Mouse (Mus musculus) forebrain, embryonic 14.5 days (tissue): ENCODE results near the gene Gabarap. TPM values are rescaled to one million over a fixed set of nuclear protein-coding genes. Genes with fewer than 3 reads are reported as not detected.
A peak's percentile ranks its signal among the peaks of the same experiment; 100 is the strongest.

ENCODE experiments used
- ATAC-seq: fragments of 200-750 bp; cut with Nextera tagmentation; 2 replicates; pipeline ENCODE4 v1.8.0; 2017; ENCODE audit warnings: mild to moderate bottlenecking, moderate library complexity
- DNase-seq: peaks from one replicate; pipeline ENCODE4 v3.0.0-alpha.2; 2015; ENCODE audit warnings: low spot score
- H3K27ac ChIP-seq: fragments of 300-500 bp; sonication (generic); 2 replicates; pipeline ENCODE4 v1.5.1; 2014; ENCODE audit warnings: low read depth, mild to moderate bottlenecking, control low read depth, low read length, moderate library complexity
- H3K27me3 ChIP-seq: fragments of 300-500 bp; sonication (generic); replicated peaks from 2 replicates; pipeline ENCODE4 v1.6.1; 2014; ENCODE audit warnings: low read length, control low read depth, mixed read lengths; ENCODE audit not compliant: control insufficient read depth, insufficient read depth
- H3K36me3 ChIP-seq: fragments of 300-500 bp; sonication (generic); 2 replicates; pipeline ENCODE4 v1.6.1; 2014; ENCODE audit warnings: low read length, control low read depth; ENCODE audit not compliant: control insufficient read depth, insufficient read depth
- H3K4me1 ChIP-seq: fragments of 300-500 bp; sonication (generic); 2 replicates; pipeline ENCODE4 v1.6.1; 2014; ENCODE audit warnings: antibody characterized with exemption, low read length, control low read depth; ENCODE audit not compliant: control insufficient read depth, insufficient read depth
- H3K4me2 ChIP-seq: fragments of 300-500 bp; sonication (generic); 2 replicates; pipeline ENCODE4 v1.6.1; 2014; ENCODE audit warnings: mild to moderate bottlenecking, control low read depth, low read length
- H3K4me3 ChIP-seq: fragments of 300-500 bp; sonication (generic); 2 replicates; pipeline ENCODE4 v1.5.1; 2014; ENCODE audit warnings: low read depth, low read length, control low read depth
- H3K9ac ChIP-seq: fragments of 300-500 bp; sonication (generic); 2 replicates; pipeline ENCODE4 v1.6.1; 2014; ENCODE audit warnings: mild to moderate bottlenecking, low read length, control low read depth, moderate library complexity
- H3K9me3 ChIP-seq: fragments of 300-500 bp; sonication (generic); replicated peaks from 2 replicates; pipeline ENCODE4 v1.6.1; 2016; ENCODE audit warnings: low read length, control low read depth, mixed read lengths; ENCODE audit not compliant: control insufficient read depth
- WGBS: fragments of 180-500 bp; shearing (Covaris S2); extraction: QIAGEN DNeasy Blood & Tissue Kit; methylation state at CpG from one replicate; pipeline ENCODE4 v1.1.7; 2014; 5-methylcytosine and 5-hydroxymethylcytosine counted together
- microRNA counts: library from miRNA; unstranded; fragments of <30 nt; microRNA quantifications from one replicate; lab custom pipeline; 2016
- microRNA-seq: library from miRNA; unstranded; fragments of <30 nt; microRNA quantifications from one replicate; pipeline ENCODE4, GENCODE M21; 2016
- polyA plus RNA-seq: library from polyadenylated mRNA; unstranded; fragments of >200 nt; fragmentation: Nextera tagmentation; extraction: Ambion mirVana; gene quantifications from 2 replicates; pipeline ENCODE4 v1.2.1, GENCODE M21; 2014

The Gabarap gene
- polyA plus RNA-seq, 1 experiment from 2014 or later, result 779 TPM

GRCm38 (mm10) chr11:70042309-70043085, 51.6 kb downstream of the Gabarap start:
- Histone ChIP-seq H3K27ac (no peak overlapping the region), H3K9ac (no peak overlapping the region), H3K4me3 (no peak overlapping the region), H3K36me3 (peaks cover 78% of the 10 kb centered on the region), H3K4me2 (no peak overlapping the region), H3K4me1 (no peaks in the 10 kb centered on the region), H3K9me3 (no peaks in the 10 kb centered on the region), H3K27me3 (no peaks in the 10 kb centered on the region)
- DNase-seq, result no peak
- no peak for ATAC-seq
- 90% methylated on average over 23 of the region's 23 CpGs for WGBS

GRCm38 (mm10) chr11:70043665-70044064, 52.7 kb downstream of the Gabarap start:
- WGBS, result 86% methylated on average over 7 of the region's 7 CpGs

More at GRCm38 (mm10) chr11:70043665-70044064, 52.7 kb downstream of the Gabarap start:
- H3K4me3 ChIP-seq, result no peak overlapping the region
- no peaks in the 10 kb centered on the region for H3K9me3 ChIP-seq
- H3K36me3 ChIP-seq, result peaks cover 69% of the 10 kb centered on the region
- no peak overlapping the region for H3K4me2 ChIP-seq
- H3K27me3 ChIP-seq, result no peaks in the 10 kb centered on the region
- DNase-seq (no peak), ATAC-seq (no peak)
- H3K4me1 ChIP-seq, result no peaks in the 10 kb centered on the region
- H3K27ac ChIP-seq, result no peak overlapping the region
- no peak overlapping the region for H3K9ac ChIP-seq

MicroRNAs within 50 kb of the gene (microRNA counts, 519-probe panel; counts per million panel counts)
- microRNA mmu-miR-324-3p (lab: Ali Mortazavi, UCI) (not detected), microRNA mmu-miR-324-5p (lab: Ali Mortazavi, UCI) (4,764 counts per million, percentile 70 among the panel's probes with 10 or more counts)

Small RNA genes lying within 50 kb of the gene (microRNA-seq; reads per million reads assigned to microRNA genes)
- not detected for gene Gm44349
- gene Mir324, result 3,254 reads per million, percentile 89 among the genes with 10 or more reads in this experiment

Other genes with a start within 250 kb of the Gabarap start
- gene Polr2a, start 232.5 kb upstream of the Gabarap start, polyA plus RNA-seq, result 21.1 and 21.3 TPM in 2 replicates
- 0.56 TPM in 1 of 2 replicates, not detected in the other for gene Slc35g3, start 229.2 kb upstream of the Gabarap start, polyA plus RNA-seq
- gene Zbtb4, start 225.2 kb upstream of the Gabarap start, polyA plus RNA-seq, result 2.1 and 2.8 TPM in 2 replicates
- 0.68 and 1.4 TPM in 2 replicates for gene Chrnb1, start 195.2 kb upstream of the Gabarap start, polyA plus RNA-seq
- gene Fgf11, start 189.3 kb upstream of the Gabarap start, polyA plus RNA-seq, result 2.9 and 3.0 TPM in 2 replicates
- 0.15 and 0.52 TPM in 2 replicates for gene Tmem102, start 185.5 kb upstream of the Gabarap start, polyA plus RNA-seq
- not detected in 2 replicates for gene Gm39566, start 175.8 kb upstream of the Gabarap start, polyA plus RNA-seq
- gene Spem2, start 172.7 kb upstream of the Gabarap start, polyA plus RNA-seq, result not detected in 2 replicates
- 0.39 TPM in 1 of 2 replicates, not detected in the other for gene Spem1, start 169.0 kb upstream of the Gabarap start, polyA plus RNA-seq
- gene Nlgn2, start 153.4 kb upstream of the Gabarap start, polyA plus RNA-seq, result 15.7 and 18.4 TPM in 2 replicates
- gene Tmem256, start 152.6 kb upstream of the Gabarap start, polyA plus RNA-seq, result 307 and 386 TPM in 2 replicates
- 44.3 and 49.0 TPM in 2 replicates for gene Plscr3, start 144.8 kb upstream of the Gabarap start, polyA plus RNA-seq
- 0.32 TPM in 1 of 2 replicates, not detected in the other for gene Tnk1, start 132.4 kb upstream of the Gabarap start, polyA plus RNA-seq
- gene Tmem95, start 113.1 kb upstream of the Gabarap start, polyA plus RNA-seq, result not detected in 2 replicates
- 1.1 and 1.2 TPM in 2 replicates for gene Kctd11, start 109.7 kb upstream of the Gabarap start, polyA plus RNA-seq
- 0.10 and 0.17 TPM in 2 replicates for gene Acap1, start 95.6 kb upstream of the Gabarap start, polyA plus RNA-seq
- gene 2810408A11Rik, start 90.2 kb upstream of the Gabarap start, polyA plus RNA-seq, result 15.0 and 18.6 TPM in 2 replicates
- 16.7 and 23.8 TPM in 2 replicates for gene Neurl4, start 90.1 kb upstream of the Gabarap start, polyA plus RNA-seq
- 62.9 and 67.8 TPM in 2 replicates for gene Gps2, start 77.3 kb upstream of the Gabarap start, polyA plus RNA-seq
- gene Eif5a, start 69.2 kb upstream of the Gabarap start, polyA plus RNA-seq, result 1,251 and 1,277 TPM in 2 replicates
- gene Ybx2, start 55.3 kb upstream of the Gabarap start, polyA plus RNA-seq, result 3.9 and 4.0 TPM in 2 replicates
- gene Slc2a4, start 43.0 kb upstream of the Gabarap start, polyA plus RNA-seq, result 5.5 and 6.7 TPM in 2 replicates
- gene Cldn7, start 26.4 kb upstream of the Gabarap start, polyA plus RNA-seq, result not detected in 2 replicates
- gene Ctdnep1, start 10.0 kb upstream of the Gabarap start, polyA plus RNA-seq, result 24.0 and 26.1 TPM in 2 replicates
- 189 and 203 TPM in 2 replicates for gene Elp5, start 8.6 kb upstream of the Gabarap start, polyA plus RNA-seq
- gene Phf23, start 4.6 kb downstream of the Gabarap start, polyA plus RNA-seq, result 49.4 and 49.6 TPM in 2 replicates
- gene Dvl2, start 9.5 kb downstream of the Gabarap start, polyA plus RNA-seq, result 19.7 and 25.7 TPM in 2 replicates
- gene Acadvl, start 24.3 kb downstream of the Gabarap start, polyA plus RNA-seq, result 53.3 and 58.4 TPM in 2 replicates
- 19.3 and 21.0 TPM in 2 replicates for gene Dlg4, start 25.8 kb downstream of the Gabarap start, polyA plus RNA-seq
- 2.0 and 2.1 TPM in 2 replicates for gene Asgr1, start 62.9 kb downstream of the Gabarap start, polyA plus RNA-seq
- gene Asgr2, start 101.5 kb downstream of the Gabarap start, polyA plus RNA-seq, result not detected in 2 replicates
- gene Mgl2, start 139.2 kb downstream of the Gabarap start, polyA plus RNA-seq, result 0.72 and 1.1 TPM in 2 replicates
- 0.63 and 0.97 TPM in 2 replicates for gene Clec10a, start 165.1 kb downstream of the Gabarap start, polyA plus RNA-seq
- 0.98 and 1.1 TPM in 2 replicates for gene Slc16a11, start 221.6 kb downstream of the Gabarap start, polyA plus RNA-seq
- 9.2 and 12.9 TPM in 2 replicates for gene Slc16a13, start 229.9 kb downstream of the Gabarap start, polyA plus RNA-seq
- 4.5 and 6.3 TPM in 2 replicates for gene Bcl6b, start 238.7 kb downstream of the Gabarap start, polyA plus RNA-seq
- 202 and 245 TPM in 2 replicates for gene 0610010K14Rik, start 246.8 kb downstream of the Gabarap start, polyA plus RNA-seq
- 11.1 and 11.9 TPM in 2 replicates for gene Gm21988, start 248.7 kb downstream of the Gabarap start, polyA plus RNA-seq
- 235 and 238 TPM in 2 replicates for gene Rnasek, start 248.7 kb downstream of the Gabarap start, polyA plus RNA-seq